22 mouse cellular contexts compared by ENCODE assay signal in genomic region chr15:73904590-73904989, GRCm38 (mm10).
DNase-seq lines count a peak whose midpoint lies in the region; ATAC-seq and TF ChIP-seq lines count a peak whose summit lies in the region.
"Had no signal": no experiment of that assay in that cellular context is flagged by ENCODE, and none has a peak within 500 bp of the region (broad histone marks: within the 10 kb centered on the region; RNA-seq: fewer than 3 reads in every experiment).

No protein-coding gene starts in this region.

- H3K4me1 ChIP-seq in heart, embryonic 15.5 days (replicated peaks), result no peaks in the 10 kb centered on the region
- H3K4me1 ChIP-seq in midbrain, postnatal 0 days (ENCODE audit: insufficient read depth, low read length), result no peaks in the 10 kb centered on the region
- no peaks in the 10 kb centered on the region for H3K4me1 ChIP-seq in midbrain, embryonic 14.5 days (ENCODE audit: control insufficient read depth, insufficient read depth, low read length)
- H3K4me1 ChIP-seq in forebrain, embryonic 12.5 days, result no peaks in the 10 kb centered on the region
- H3K4me1 ChIP-seq: embryonic facial prominence, embryonic 12.5 days; embryonic facial prominence, embryonic 15.5 days; forebrain, embryonic 15.5 days; heart, embryonic 12.5 days; hindbrain, embryonic 12.5 days; hindbrain, embryonic 15.5 days had no signal

- no peak for TF ChIP-seq POLR2A in brain, embryonic 14.5 days (IDR thresholded peaks at IDR 0.05; ENCODE audit: borderline replicate concordance, extremely low read depth, insufficient read depth, insufficient read length, poor library complexity, severe bottlenecking)

- H3K27ac ChIP-seq in heart, embryonic 15.5 days, result no peak overlapping the region
- no peak overlapping the region for H3K27ac ChIP-seq in midbrain, postnatal 0 days (ENCODE audit: low read depth, low read length)
- no peak overlapping the region for H3K27ac ChIP-seq in midbrain, embryonic 14.5 days (replicated peaks; ENCODE audit: low read depth, low read length)
- H3K27ac ChIP-seq in forebrain, embryonic 12.5 days, result no peak overlapping the region
- H3K27ac ChIP-seq: embryonic facial prominence, embryonic 12.5 days; embryonic facial prominence, embryonic 15.5 days; forebrain, embryonic 15.5 days; hindbrain, embryonic 12.5 days; hindbrain, embryonic 15.5 days had no signal

- DNase-seq in heart, postnatal 4 days, result no peak
- peak; percentile 14 for DNase-seq in midbrain, postnatal 0 days (ENCODE audit: low spot score)
- DNase-seq in midbrain, embryonic 14.5 days, result no peak
- DNase-seq in brain, embryonic 14.5 days (ENCODE audit: low read depth), result peak; percentile 35
- DNase-seq: adrenal gland, adult 8-10 months; adrenal gland, postnatal 25 days; cerebellum, adult 11 months; cerebellum, adult 2 months; cerebellum, adult 9-11 months; gastrocnemius, postnatal 25 days; heart, adult 18-20 months; heart, postnatal 14 days had no signal

- 0 out of 2 replicates have a peak, but pooled peaks have one; percentile 11 for ATAC-seq in heart, embryonic 15.5 days (replicated peaks; ENCODE audit: insufficient number of reproducible peaks, insufficient read depth, low FRiP score, low read depth)
- no peak for ATAC-seq in midbrain, postnatal 0 days (ENCODE audit: low FRiP score)
- ATAC-seq in midbrain, embryonic 14.5 days (ENCODE audit: low FRiP score, low TSS enrichment), result no peak
- no peak for ATAC-seq in forebrain, embryonic 12.5 days (ENCODE audit: low FRiP score)
- ATAC-seq: activated CD4-positive, CD25-positive, alpha-beta regulatory T cell, adult 4 months; CD4-positive, CD25-positive, alpha-beta regulatory T cell, adult 4 months; forebrain, embryonic 15.5 days had no signal

- no peak overlapping the region for H3K4me2 ChIP-seq in heart, embryonic 15.5 days
- H3K4me2 ChIP-seq in midbrain, postnatal 0 days (ENCODE audit: low read depth, low read length, poor library complexity, severe bottlenecking), result no peak overlapping the region
- H3K4me2 ChIP-seq in midbrain, embryonic 14.5 days (ENCODE audit: low read length), result no peak overlapping the region
- no peak overlapping the region for H3K4me2 ChIP-seq in forebrain, embryonic 12.5 days
- H3K4me2 ChIP-seq: embryonic facial prominence, embryonic 12.5 days; embryonic facial prominence, embryonic 15.5 days; forebrain, embryonic 15.5 days; heart, embryonic 12.5 days; hindbrain, embryonic 12.5 days; hindbrain, embryonic 15.5 days had no signal

- no peaks in the 10 kb centered on the region for H3K9me3 ChIP-seq in heart, embryonic 15.5 days (replicated peaks)
- H3K9me3 ChIP-seq in midbrain, postnatal 0 days (ENCODE audit: low read length), result no peaks in the 10 kb centered on the region
- no peaks in the 10 kb centered on the region for H3K9me3 ChIP-seq in midbrain, embryonic 14.5 days (ENCODE audit: control insufficient read depth, low read length)
- H3K9me3 ChIP-seq in forebrain, embryonic 12.5 days, result no peaks in the 10 kb centered on the region
- H3K9me3 ChIP-seq: embryonic facial prominence, embryonic 12.5 days; embryonic facial prominence, embryonic 15.5 days; forebrain, embryonic 15.5 days; heart, embryonic 12.5 days; hindbrain, embryonic 15.5 days had no signal

- no peaks in the 10 kb centered on the region for H3K36me3 ChIP-seq in heart, embryonic 15.5 days
- no peaks in the 10 kb centered on the region for H3K36me3 ChIP-seq in midbrain, postnatal 0 days (ENCODE audit: insufficient read depth, low read length)
- H3K36me3 ChIP-seq in midbrain, embryonic 14.5 days (ENCODE audit: control insufficient read depth, insufficient read depth, low read length), result no peaks in the 10 kb centered on the region
- H3K36me3 ChIP-seq in forebrain, embryonic 12.5 days (replicated peaks), result no peaks in the 10 kb centered on the region
- H3K36me3 ChIP-seq: embryonic facial prominence, embryonic 12.5 days; embryonic facial prominence, embryonic 15.5 days; forebrain, embryonic 15.5 days; heart, embryonic 12.5 days; hindbrain, embryonic 12.5 days; hindbrain, embryonic 15.5 days had no signal

- TF ChIP-seq CTCF in midbrain, postnatal 0 days (IDR thresholded peaks at IDR 0.05), result no peak
- no peak for TF ChIP-seq CTCF in brain, embryonic 14.5 days (IDR thresholded peaks at IDR 0.05; ENCODE audit: borderline replicate concordance, extremely low read depth, insufficient read depth, insufficient read length)

- H3K4me3 ChIP-seq in heart, embryonic 15.5 days, result no peak overlapping the region
- no peak overlapping the region for H3K4me3 ChIP-seq in midbrain, postnatal 0 days (ENCODE audit: low read depth, low read length)
- H3K4me3 ChIP-seq in midbrain, embryonic 14.5 days (replicated peaks; ENCODE audit: low read depth, low read length), result no peak overlapping the region
- no peak overlapping the region for H3K4me3 ChIP-seq in forebrain, embryonic 12.5 days (replicated peaks)
- H3K4me3 ChIP-seq: embryonic facial prominence, embryonic 12.5 days; embryonic facial prominence, embryonic 15.5 days; forebrain, embryonic 15.5 days; heart, embryonic 12.5 days; hindbrain, embryonic 12.5 days; hindbrain, embryonic 15.5 days had no signal

- H3K9ac ChIP-seq in heart, embryonic 15.5 days, result no peak overlapping the region
- H3K9ac ChIP-seq in midbrain, postnatal 0 days (replicated peaks; ENCODE audit: low read length, poor library complexity, severe bottlenecking), result no peak overlapping the region
- no peak overlapping the region for H3K9ac ChIP-seq in midbrain, embryonic 14.5 days (replicated peaks; ENCODE audit: low read length)
- no peak overlapping the region for H3K9ac ChIP-seq in forebrain, embryonic 12.5 days
- H3K9ac ChIP-seq: embryonic facial prominence, embryonic 12.5 days; embryonic facial prominence, embryonic 15.5 days; forebrain, embryonic 15.5 days; heart, embryonic 12.5 days; hindbrain, embryonic 12.5 days; hindbrain, embryonic 15.5 days had no signal

- no peaks in the 10 kb centered on the region for H3K27me3 ChIP-seq in heart, embryonic 15.5 days
- H3K27me3 ChIP-seq in midbrain, postnatal 0 days (ENCODE audit: insufficient read depth, low read length), result no peaks in the 10 kb centered on the region
- H3K27me3 ChIP-seq in midbrain, embryonic 14.5 days (ENCODE audit: control insufficient read depth, insufficient read depth, low read length), result no peaks in the 10 kb centered on the region
- no peaks in the 10 kb centered on the region for H3K27me3 ChIP-seq in forebrain, embryonic 12.5 days
- H3K27me3 ChIP-seq: embryonic facial prominence, embryonic 12.5 days; embryonic facial prominence, embryonic 15.5 days; forebrain, embryonic 15.5 days; heart, embryonic 12.5 days; hindbrain, embryonic 12.5 days; hindbrain, embryonic 15.5 days had no signal

Comparison
In these comparisons a context has a peak if more than half of its experiments do, and no peak if none do; other contexts are left out.
1. DNase-seq: peak in midbrain, postnatal 0 days (single experiment) and brain, embryonic 14.5 days (single experiment); none in heart, postnatal 4 days (single experiment) and midbrain, embryonic 14.5 days (single experiment).